Mouse (Mus musculus) T-helper 17 cell (primary cell): Measurements from ENCODE around the gene Klhl8.

ENCODE experiments used
- in situ Hi-C, 2 experiments: fragments of 300-600 bp; cut with MboI, MseI; formaldehyde crosslinking; loops; 1 replicate in 1 of 2; 2 replicates in 1 of 2; pipeline ENCODE4 v1.15.1; 2025; ENCODE audit warnings: high pct_unique_total_duplicates in 2 of 2

The Klhl8 gene

DNA sequence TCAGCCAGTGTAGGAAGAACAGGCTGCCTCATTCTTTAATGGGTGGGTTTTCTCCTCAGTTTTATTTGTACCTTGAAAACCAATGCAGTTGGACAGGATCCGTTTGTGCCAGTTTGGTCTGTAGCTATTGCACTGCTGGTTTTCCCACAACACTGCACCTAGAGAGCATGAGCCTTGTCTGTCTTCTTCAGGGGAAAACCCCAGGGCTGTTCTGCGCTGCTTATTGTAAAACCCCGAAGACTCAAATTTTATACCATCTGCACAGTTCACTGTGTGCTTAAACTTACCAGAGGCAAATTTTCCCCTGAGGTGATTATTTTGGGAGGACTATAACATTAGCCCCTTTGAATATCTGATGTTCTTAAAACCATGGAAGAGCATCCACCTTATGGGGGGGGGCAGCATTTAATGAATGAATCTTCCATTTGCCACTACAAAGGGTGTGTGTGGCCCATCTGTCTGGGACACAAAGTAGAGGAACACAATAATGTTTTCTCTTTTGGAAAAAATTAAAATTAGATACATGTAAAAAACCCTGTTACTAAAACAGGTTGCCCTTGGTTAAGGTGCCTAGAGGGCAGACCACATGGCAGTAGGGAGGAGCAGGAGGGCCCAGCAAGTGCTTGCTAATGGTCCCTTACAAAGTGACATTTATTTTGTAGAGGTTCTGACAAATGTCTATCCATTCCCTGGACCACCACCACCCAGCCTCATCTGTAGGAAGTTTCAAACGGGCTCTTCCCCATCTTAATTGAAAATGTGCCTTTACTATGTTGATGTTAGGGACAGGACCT lies 58.1 kb downstream of the Klhl8 start:
- in situ Hi-C loops, result loop anchor here in 1 of 2 experiments (5.0 kb wide), 1 partner anchor 84 kb away; no protein-coding TSS in a partner anchor

DNA sequence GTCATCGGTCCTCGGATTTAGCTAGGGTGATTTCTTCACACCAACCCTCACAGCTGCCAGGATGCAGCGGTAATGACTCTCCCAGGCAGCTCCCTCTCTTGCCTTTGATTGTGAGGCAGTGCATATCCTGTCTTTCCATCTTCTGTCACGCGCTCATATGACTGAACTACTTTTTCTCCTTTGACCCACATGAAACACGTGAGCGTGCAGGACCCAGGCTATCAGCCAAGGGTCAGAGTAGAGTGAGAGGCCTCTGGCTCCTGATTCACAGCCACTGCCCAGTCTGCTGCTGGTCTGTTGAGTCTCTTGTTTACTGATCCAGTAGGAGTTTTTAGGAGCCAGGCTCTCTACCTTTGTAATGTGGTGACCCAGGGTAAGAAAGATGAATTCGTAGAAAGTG lies 62.5 kb downstream of the Klhl8 start:
- in situ Hi-C loops, result no loop called here

DNA sequence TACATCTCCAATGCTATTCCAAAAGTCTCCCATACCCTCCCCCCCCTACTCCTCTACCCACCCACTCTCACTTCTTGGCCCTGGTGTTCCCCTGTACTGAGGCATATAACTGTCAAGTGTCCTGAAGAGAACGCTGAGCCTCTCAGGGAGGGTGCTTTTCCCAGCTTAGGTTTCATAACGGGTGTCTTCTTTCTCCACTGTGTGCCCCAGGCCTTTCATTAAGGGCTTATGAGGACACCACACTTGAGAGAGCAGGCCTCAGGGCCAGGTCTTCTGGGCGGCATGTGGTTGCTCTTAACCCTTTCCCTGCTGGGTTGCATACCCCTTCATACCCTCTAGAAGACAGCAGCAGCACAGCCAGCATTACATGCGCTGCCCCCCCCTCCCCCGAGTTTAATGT lies 64.5 kb downstream of the Klhl8 start:
- in situ Hi-C loops, result no loop called here

DNA sequence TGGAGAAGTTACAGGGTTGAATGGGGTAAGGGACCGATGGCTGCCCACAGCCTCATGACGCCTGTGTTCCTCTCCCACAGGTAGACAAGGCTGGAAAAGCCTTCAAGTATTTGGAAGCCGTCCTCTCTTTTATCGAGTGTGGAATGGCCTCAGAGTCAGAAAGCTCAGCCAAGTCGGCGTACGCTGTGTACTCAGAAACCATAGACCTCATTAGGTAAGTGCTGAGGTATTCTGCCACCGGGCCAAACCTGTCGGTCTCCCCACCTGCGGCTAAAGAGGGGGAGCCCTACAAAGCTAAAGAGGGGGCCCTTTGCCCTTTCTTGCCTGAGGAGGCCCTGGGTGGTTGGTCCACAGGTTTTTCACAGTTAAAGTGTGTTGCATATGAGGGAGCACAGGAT lies 64.9 kb downstream of the Klhl8 start:
- in situ Hi-C loops, result no loop called here

DNA sequence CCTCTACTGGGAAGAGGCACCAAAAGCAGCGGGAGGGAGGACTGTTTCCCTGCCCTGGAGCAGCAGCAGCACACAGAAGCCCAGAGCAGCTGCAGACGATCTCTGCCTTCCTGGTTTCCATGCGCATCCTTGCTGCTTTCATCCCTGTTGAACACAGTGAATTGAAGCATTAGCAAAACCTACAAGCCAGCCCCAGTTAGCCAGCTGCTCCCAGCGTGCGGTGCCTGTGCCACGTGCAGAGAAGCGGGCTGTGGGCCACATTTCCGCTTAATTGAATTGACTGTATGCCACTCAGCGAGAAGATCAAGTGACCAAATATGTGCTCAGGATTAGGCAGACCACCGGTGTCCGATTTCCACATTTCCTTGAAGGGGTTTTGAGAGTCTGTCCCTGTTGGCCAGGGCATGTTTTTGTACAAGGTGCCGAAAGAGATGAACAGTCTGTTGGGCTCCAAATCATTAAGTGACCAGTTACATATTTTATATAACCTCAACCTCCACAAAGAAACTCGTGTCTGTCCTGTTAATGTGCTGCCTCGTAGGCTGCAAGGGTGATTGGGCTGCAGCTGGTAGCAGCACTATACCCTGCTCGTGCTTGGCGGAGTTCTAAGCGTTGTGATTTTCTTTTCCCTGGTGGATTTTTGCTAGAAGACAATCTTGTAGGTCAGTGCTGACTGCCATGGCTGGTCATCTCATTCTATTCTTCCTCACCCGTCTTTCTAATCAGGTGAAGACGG lies 65.5 kb downstream of the Klhl8 start:
- in situ Hi-C loops, result no loop called here

DNA sequence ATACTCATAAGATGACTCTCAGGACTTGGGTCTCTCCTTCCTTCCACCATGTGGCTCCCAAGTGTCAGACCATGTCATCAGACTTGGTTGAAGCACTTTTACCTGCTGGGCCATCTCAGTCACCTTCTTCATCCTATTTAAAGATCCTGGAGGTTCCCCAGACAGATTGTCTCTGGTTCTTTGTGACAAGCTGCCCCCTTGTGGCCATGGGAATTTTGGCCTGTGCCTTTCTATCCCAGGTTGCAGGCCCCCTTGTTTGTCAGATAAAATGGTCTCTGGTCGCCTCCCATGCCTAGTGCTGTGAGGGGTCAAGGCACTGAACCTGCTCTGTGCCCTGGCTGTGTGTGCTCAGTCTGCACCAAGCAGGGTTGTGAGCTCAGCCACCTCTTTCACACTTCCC lies 67.1 kb downstream of the Klhl8 start:
- in situ Hi-C loops, result no loop called here

DNA sequence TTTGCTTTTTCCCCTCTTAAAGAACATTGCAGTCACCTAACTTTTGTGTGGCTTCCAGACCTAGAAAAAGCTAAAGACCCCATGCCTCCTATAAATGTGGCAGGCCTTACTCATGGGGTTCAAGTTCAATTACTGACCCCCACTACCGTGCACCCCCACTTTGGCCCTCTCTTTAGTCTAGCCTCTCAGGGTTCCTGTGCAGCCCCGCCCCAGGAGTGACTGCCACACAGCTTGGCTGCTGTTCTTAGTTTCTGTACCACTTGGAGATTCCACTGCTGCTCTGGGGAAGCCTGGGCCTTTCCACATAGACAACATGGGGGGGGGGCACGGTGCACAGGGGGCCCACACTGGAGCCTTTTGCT lies 71.8 kb downstream of the Klhl8 start:
- in situ Hi-C loops, result no loop called here

DNA sequence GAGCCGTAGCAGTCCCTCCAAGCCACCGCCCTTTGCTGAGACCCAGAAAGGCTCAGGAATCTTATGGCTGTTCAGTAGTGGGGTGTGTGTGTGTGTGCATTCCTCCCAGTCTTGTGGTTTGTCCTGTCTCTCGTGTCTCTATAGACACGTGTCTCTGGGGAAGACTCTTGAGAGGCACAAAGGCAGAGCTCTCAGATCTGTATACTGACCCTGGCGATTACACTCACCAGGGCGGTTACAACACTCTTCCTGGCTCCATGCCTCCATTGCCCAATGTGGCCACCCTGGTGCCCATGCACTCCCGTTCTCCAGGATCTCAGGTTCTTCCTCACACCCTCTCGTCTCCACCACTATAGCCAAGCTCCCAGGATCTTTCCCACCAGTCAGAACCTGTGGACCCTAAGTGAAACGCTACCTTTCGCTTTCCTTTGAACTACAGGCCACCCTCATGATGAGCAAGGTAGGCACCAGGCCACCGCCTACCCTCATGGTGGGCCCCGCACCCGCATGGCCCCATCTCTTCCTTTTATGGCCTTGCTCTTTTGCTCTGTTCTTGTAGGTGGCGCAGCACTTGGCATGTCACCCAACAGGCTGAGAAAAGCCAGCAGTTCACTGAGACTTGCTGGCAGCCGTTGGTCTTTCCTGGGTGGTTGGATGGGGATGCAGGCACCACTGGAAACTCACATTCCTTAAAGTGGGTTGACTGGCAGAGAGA lies 72.4 kb downstream of the Klhl8 start:
- in situ Hi-C loops, result no loop called here

DNA sequence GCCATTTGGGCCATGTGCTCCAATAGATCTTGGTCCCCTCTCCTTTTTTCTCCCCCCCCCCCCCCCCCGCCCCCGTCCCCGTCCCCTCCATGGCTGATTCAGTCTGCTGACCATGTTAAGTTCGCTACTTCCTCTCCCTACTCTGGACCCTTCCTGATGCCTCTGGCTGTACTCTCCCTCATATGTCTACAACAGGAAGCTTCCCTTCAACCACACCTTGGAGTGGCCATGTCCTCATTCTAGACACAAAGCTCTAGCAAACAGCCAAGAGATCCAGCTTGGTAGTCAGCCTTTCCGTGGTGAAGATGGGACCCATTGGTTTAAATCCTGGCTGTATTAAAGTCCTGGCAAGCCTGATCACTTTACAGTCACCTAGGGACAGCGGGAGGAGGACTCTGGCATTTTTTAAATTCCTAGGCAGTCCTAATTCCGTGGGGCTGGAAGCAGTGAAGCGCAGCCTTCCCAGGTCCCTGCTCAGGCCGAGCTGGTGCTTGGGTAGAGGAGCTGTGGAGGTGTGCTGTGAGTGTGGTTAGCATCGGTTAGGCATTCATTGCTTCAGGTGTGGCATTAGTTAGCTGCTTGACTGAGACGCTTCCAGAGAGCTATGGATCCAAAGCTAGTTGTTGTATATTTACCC lies 74.8 kb downstream of the Klhl8 start:
- in situ Hi-C loops, result no loop called here

DNA sequence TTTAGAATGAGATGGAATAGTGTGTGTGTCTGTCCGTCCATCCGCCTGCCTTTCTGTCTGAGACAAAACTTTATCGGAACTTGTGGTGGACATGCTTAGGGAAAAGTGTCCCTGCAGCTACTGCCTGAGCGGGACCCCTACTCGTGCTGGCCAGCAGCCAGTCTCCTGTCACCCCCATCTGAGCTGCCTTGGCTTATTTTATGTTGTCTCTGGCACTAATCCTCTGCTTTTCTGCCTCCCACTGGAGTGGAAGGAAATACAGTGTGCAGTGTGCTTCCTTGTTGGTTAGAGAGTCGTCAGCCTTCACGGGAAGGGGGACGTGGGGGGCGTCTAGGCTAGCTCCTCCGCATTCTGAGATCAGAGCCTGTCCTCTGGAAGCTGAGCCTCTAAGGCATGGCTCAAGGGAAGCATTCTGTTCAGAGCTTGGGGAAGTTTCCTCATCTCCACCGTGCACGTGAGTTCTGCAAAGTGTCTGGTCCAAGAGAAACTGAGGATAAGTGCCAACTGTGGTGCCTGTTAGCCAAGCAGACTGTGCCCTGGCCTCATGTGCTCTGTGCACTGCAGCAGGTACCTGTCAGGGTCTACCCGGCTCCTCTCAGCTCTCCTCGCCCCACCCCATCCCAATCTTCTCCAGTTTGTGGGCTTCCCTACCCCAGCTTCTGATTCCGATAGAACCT lies 75.5 kb downstream of the Klhl8 start:
- in situ Hi-C loops, result no loop called here

DNA sequence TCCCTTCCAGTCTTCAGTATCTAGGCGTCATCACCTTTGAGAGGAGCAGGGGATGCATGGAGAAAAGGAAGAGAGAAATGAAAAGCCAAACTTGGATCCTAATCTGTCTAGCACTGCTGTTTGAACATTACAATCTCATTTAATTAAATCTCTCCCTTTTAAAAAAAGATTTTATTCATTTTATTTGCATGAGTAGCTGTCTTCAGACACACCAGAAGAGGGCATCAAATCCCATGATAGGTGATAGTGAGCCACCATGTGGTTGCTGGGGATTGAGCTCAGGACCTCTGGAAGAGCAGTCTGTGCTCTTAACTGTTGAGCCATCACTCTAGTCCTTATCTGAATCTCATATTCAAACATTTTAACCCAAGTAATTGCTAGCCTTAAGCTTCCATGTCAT lies 80.2 kb downstream of the Klhl8 start:
- in situ Hi-C loops, result no loop called here

DNA sequence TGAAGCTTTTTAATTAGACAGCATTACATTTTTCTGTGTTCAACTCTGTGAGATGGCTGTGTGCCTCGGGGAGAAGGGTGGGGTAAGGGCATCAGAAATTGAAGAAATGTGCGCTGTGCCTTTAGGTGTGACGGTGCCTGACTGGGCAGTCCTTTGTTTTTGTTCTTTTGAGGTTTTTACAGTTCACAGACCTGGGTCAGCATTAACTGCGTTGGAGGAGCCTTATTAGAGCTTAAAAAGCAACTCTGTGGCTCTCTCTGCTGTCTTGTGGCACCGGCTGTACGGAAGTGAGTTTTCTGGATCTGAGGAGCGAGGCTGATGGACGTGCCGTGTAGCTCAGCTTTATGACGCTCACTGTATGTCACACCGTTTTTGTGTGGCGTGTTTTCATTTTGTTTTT lies 81.9 kb downstream of the Klhl8 start:
- in situ Hi-C loops, result no loop called here

DNA sequence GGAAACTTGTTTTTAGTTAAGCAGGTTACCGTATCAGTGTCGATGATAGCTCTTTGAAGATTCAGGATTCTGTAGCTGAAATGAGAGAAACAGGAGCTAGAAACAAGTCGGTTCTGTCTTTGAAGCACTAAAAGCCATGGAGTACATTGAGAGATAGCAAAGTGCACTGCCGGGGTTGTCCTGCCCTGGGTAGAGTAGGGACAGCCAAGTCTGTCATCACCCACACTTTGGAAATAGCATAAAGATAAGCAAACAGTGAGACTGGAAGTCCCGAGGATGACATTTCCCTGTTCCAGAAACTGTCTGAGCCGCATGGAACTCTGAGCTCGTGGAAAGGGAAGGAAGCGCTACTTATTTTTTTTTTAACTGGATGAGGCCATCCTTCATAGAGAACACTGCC lies 82.3 kb downstream of the Klhl8 start:
- in situ Hi-C loops, result no loop called here

DNA sequence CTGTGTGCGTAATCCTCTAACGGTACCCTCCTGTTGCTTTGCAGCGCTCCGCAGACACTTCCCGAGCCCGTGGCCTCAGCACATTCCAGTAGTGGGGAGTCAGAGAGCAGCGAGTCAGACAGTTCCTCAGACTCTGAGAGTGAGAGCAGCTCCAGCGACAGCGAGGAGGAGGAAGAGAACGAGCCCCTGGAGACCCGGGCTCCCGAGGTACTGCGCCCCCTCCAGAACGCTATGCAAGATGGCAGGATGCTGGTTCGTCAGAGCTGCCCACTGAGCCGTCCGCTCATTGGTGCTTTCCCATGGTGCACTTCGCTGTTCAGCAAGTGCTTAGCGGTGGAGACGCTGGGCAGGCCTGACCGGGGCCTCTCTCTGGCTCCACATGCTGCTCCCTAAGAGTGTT lies 82.8 kb downstream of the Klhl8 start:
- in situ Hi-C loops, result no loop called here

DNA sequence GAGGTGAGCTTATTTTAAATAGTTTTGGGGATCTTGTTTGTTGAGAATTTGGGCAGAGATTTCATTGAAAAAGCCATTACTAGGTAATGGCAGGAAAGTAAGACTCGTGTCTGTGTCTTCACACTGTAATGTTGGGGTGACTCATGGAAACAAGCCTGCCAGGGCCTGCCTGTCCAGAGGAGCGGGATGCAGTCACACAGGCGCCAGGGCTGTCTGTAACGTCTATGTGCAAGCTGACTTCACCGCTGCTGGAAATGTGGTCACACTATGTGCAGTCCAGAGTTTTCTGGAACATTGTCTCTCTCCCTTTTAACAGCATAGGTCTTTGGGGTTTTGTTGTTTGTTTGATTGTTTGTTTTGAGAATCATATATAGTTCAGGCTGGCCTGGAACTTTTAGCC lies 88.1 kb downstream of the Klhl8 start:
- in situ Hi-C loops, result loop anchor here (5.0 kb wide), 2 partner anchors 146 to 441 kb away; no protein-coding TSS in a partner anchor

DNA sequence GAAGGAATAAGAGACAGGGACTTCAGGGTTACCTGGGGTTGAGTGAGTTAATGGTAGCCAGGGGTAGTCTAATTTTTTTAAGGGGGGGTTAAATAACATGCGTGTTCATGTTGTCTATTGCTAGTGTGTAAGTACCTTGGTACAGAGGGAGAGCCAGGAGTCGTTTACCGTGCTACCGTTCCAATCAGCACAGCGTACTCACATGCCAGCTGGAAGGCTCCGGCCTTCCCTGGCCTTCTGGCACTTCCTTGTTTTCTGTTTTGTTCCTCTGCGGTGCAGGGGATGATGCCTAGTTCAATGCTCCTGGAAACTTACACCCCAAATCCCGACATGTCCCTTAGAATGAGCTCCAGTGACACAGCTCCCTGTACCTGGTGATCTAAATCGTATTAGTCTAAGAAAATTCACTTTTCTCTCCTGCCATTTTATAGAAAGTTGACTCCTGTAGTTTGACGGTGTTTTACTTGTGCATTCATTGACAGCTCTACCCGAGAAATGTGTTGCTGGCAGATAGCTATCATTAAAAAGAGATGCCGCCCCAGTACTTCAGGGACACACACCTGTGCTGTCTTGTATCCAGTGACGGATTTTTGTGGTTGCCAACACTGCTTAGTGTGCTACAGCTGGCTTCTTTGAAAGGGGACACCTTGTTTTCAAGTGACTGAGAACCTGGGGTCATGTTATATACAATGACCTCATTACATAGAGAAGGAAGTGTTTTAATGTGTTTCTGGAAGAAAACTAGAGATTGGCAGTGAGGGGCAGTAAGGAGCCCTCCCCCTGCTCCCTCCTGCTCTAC lies 89.4 kb downstream of the Klhl8 start:
- in situ Hi-C loops, result loop anchor here (5.0 kb wide), 2 partner anchors 144 to 439 kb away; no protein-coding TSS in a partner anchor

DNA sequence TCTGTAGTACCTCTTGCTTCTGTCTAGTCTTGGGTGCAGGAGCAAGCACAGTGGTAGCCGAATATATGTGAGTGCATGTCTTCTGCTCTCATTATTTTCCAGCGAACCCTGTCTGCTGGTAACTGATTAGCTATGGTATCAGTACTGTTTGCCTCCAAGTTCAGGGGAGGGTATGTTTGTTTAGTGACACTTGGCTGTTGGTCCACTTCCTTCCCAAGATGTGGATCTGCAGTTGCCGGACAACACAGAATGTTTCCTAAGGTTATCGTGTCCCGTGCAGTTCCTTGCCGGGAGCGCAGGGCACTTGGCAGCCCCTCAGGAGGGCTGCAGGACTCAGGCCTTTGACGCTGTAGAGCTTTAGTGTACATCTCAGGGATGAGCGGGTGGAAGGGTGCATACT lies 90.0 kb downstream of the Klhl8 start:
- in situ Hi-C loops, result loop anchor here (5.0 kb wide), 2 partner anchors 144 to 439 kb away; no protein-coding TSS in a partner anchor

DNA sequence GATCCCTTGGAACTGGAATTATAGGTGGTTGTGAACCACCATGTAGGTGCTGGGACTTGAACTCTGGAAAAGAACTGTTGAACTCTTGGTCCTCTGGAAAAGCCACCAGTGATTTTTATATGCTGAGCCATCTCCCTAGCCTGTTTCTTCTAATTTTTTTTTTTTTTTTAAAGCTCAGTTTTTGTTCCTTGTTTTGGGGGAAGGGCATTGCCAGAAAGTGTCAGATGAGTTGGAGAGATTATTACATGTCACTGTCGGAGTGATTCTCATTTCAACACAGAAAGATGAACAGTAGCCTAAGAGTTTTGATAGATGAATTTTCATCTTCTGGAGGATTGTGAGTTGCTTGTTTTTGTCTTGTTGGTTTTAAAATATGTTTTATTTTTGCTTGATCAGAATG lies 91.4 kb downstream of the Klhl8 start:
- in situ Hi-C loops, result loop anchor here (5.0 to 10.0 kb wide), 3 partner anchors 75 to 437 kb away; no protein-coding TSS in a partner anchor

DNA sequence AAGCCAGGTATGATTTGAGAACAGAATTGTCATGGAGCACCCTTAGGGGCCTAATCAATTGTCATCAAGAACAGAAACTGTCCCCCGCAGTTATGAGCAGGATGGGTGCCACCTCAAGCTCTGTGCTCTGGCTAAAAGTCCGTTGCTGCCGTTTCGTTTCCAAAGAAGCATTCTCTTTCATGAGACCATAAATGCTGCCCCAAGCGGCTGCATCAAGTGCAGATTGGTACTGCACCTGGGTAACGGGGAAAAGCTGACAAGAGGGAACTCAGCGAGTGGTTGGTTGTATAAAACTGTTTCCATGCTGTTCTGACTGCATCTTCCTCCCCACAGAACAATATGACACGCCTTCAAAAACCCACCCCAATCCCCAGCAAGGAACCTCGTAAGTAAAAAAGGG lies 92.5 kb downstream of the Klhl8 start:
- in situ Hi-C loops, result loop anchor here in 1 of 2 experiments (10.0 kb wide), 1 partner anchor 74 kb away; no protein-coding TSS in a partner anchor

DNA sequence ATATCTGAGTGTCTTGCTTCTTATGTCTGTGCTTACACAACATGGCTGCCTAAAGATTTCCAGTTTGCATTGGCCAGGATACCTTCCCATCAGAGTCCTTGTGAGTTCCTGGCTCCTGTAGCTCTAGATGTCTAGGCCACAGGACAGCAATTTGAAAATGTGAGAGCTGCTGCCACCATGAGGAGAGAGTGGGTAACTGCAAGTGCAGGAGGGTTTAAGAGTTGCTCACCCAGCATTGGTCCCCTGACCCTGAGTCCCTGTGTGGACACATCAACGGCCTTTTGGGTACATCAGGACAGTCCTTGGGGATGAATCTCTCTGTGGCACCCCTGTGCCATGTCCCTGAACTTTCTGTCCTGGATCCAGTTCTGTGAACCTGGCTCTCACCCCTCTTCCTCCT lies 93.3 kb downstream of the Klhl8 start:
- in situ Hi-C loops, result loop anchor here in 1 of 2 experiments (10.0 kb wide), 1 partner anchor 73 kb away; no protein-coding TSS in a partner anchor
